Comparison of ENCODE assay signal across 8 mouse cellular contexts in the genomic region with DNA sequence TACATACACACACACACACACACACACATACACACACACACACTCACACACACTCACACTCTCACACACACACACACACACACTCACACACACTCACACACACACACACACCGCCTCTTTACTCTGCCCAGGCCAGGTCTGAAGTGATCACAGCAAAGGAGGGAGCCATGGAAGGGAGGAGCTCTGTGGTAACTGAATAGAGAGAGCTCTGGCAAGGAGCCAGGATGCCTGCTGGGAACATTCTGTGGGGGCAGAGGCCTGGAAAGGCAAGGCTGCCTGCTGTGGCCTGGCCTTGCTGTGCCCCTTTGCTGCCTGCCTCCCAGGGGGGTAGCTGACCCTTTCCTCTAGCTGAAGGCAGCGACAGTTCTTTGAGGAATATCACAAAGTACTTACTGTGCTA. TPM values are rescaled to one million over a fixed set of nuclear protein-coding genes. Genes with fewer than 3 reads are reported as not detected.
DNase-seq lines count a peak whose midpoint lies in the region; ATAC-seq and TF ChIP-seq lines count a peak whose summit lies in the region.

No protein-coding gene starts in this region.

- no peak for TF ChIP-seq CTCF in gastrocnemius, adult 2 months (IDR thresholded peaks at IDR 0.05)
- TF ChIP-seq CTCF in liver, postnatal 0 days (IDR thresholded peaks at IDR 0.05; ENCODE audit: low read depth): no peak
- TF ChIP-seq CTCF in olfactory bulb, adult 2 months (IDR thresholded peaks at IDR 0.05; ENCODE audit: insufficient read depth, low read depth, low read length): no peak

- ATAC-seq in embryonic facial prominence, embryonic 13.5 days (ENCODE audit: insufficient number of reproducible peaks, insufficient read depth, low FRiP score, low TSS enrichment, low read depth): peak; percentile 66; the same call in 1 of the 2 replicates
- ATAC-seq in liver, postnatal 0 days: peak; percentile 83

- no peak overlapping the region; the same call in 1 of the 2 replicates for H3K4me2 ChIP-seq in embryonic facial prominence, embryonic 13.5 days
- no peak overlapping the region for H3K4me2 ChIP-seq in liver, postnatal 0 days (ENCODE audit: low read depth, low read length)

- H3K4me3 ChIP-seq in gastrocnemius, adult 2 months: no peak overlapping the region
- H3K4me3 ChIP-seq in embryonic facial prominence, embryonic 13.5 days: no peak overlapping the region
- no peak overlapping the region for H3K4me3 ChIP-seq in liver, postnatal 0 days (ENCODE audit: low read depth, low read length)
- H3K4me3 ChIP-seq in olfactory bulb, adult 2 months (ENCODE audit: insufficient read depth, low read depth, low read length): no peak overlapping the region

- TF ChIP-seq EP300 in liver, postnatal 0 days (IDR thresholded peaks at IDR 0.05; ENCODE audit: low read depth): no peak

- H3K9me3 ChIP-seq in embryonic facial prominence, embryonic 13.5 days: no peaks in the 10 kb centered on the region
- no peaks in the 10 kb centered on the region for H3K9me3 ChIP-seq in liver, postnatal 0 days (ENCODE audit: low read length)

- peaks cover 15% of the 10 kb centered on the region for H3K4me1 ChIP-seq in embryonic facial prominence, embryonic 13.5 days
- peaks cover 4% of the 10 kb centered on the region; the same call in 1 of the 2 replicates for H3K4me1 ChIP-seq in liver, postnatal 0 days (ENCODE audit: insufficient read depth)
- H3K4me1 ChIP-seq in olfactory bulb, adult 2 months (ENCODE audit: control insufficient read depth, insufficient read depth, low read length): peaks cover 19% of the 10 kb centered on the region

- intact Hi-C loops in gastrocnemius, adult 2 months (cut with DNase I): no loop called here
- intact Hi-C loops in heart, postnatal 10 days (cut with DNase I): no loop called here

- 32% methylated on average over 2 of the region's 2 CpGs for WGBS in embryonic facial prominence, embryonic 13.5 days
- WGBS in liver, postnatal 0 days (ENCODE audit: insufficient replicate concordance): 18% methylated on average over 2 of the region's 2 CpGs
- WGBS in olfactory bulb, adult 2 months: 21% methylated on average over 2 of the region's 2 CpGs

- TF ChIP-seq POLR2A in olfactory bulb, adult 2 months (IDR thresholded peaks at IDR 0.05; ENCODE audit: insufficient read depth, low read depth, low read length): no peak

- peak; percentile 66 for DNase-seq in gastrocnemius, adult 2 months
- DNase-seq in gastrocnemius, adult 8-10 months (ENCODE audit: low spot score in 2 of 2): no peak
- DNase-seq in heart, postnatal 10 days: peak; percentile 80 to 82
- peak; percentile 88 to 93 for DNase-seq in kidney, postnatal 4 days
- peak; percentile 76 for DNase-seq in liver, postnatal 0 days
- DNase-seq in T-cell, adult 2 months (ENCODE audit: low spot score): no peak

- no peaks in the 10 kb centered on the region for H3K36me3 ChIP-seq in embryonic facial prominence, embryonic 13.5 days
- no peaks in the 10 kb centered on the region for H3K36me3 ChIP-seq in liver, postnatal 0 days (replicated peaks; ENCODE audit: insufficient read depth, low read length)

- H3K27ac ChIP-seq in gastrocnemius, adult 2 months: peak overlapping the region; percentile 16; the same call in 1 of the 2 replicates
- peak overlapping the region; percentile 40 for H3K27ac ChIP-seq in embryonic facial prominence, embryonic 13.5 days
- H3K27ac ChIP-seq in liver, postnatal 0 days (ENCODE audit: low read depth): no peak overlapping the region
- H3K27ac ChIP-seq in olfactory bulb, adult 2 months (ENCODE audit: insufficient read depth, low read depth, low read length): 0 out of 2 replicates have a peak overlapping the region, but pooled peaks have one; percentile 29

- H3K9ac ChIP-seq in embryonic facial prominence, embryonic 13.5 days: no peak overlapping the region
- H3K9ac ChIP-seq in liver, postnatal 0 days (replicated peaks): no peak overlapping the region

- no peaks in the 10 kb centered on the region for H3K27me3 ChIP-seq in embryonic facial prominence, embryonic 13.5 days
- H3K27me3 ChIP-seq in liver, postnatal 0 days (ENCODE audit: insufficient read depth, low read length): no peaks in the 10 kb centered on the region

RNA-seq across cellular contexts. Expression of a gene that starts 1.8 kb away (rescaled TPM):
- under 1 TPM in 1 of 2 experiments, not detected in 1; 0.03 TPM for total RNA-seq in gastrocnemius, adult 2 months (2021)
- under 1 TPM in 1 of 4 experiments, not detected in 3; 0.05 TPM for total RNA-seq in gastrocnemius, adult 8-10 months (2022)
- 0.15 and 0.21 TPM in 2 replicates for polyA plus RNA-seq in embryonic facial prominence, embryonic 13.5 days (2015; fragmentation: Nextera tagmentation; extraction: Ambion mirVana)
- under 1 TPM; 0.02 to 0.05 TPM for total RNA-seq in heart, postnatal 10 days (2021)
- polyA plus RNA-seq in liver, postnatal 0 days (2015; fragmentation: Nextera tagmentation; extraction: Ambion mirVana): 0.04 TPM in 1 of 2 replicates, not detected in the other
- polyA plus RNA-seq in olfactory bulb, adult 2 months (2012; ENCODE audit: insufficient read depth, insufficient read length, low replicate concordance, missing spikeins): not detected in 2 replicates

RNA-seq across cellular contexts. Expression of a gene that starts 12.3 kb away (rescaled TPM):
- total RNA-seq in gastrocnemius, adult 2 months (2021): 10 to 100 TPM; 43.2 to 48.6 TPM
- 10 to 100 TPM; 48.4 to 53.5 (median 51.7) TPM for total RNA-seq in gastrocnemius, adult 8-10 months (2022)
- 4.7 and 5.3 TPM in 2 replicates for polyA plus RNA-seq in embryonic facial prominence, embryonic 13.5 days (2015; fragmentation: Nextera tagmentation; extraction: Ambion mirVana)
- total RNA-seq in heart, postnatal 10 days (2021): 10 to 100 TPM; 19.9 to 20.2 TPM
- 0.89 and 0.92 TPM in 2 replicates for polyA plus RNA-seq in liver, postnatal 0 days (2015; fragmentation: Nextera tagmentation; extraction: Ambion mirVana)
- not detected in 2 replicates for polyA plus RNA-seq in olfactory bulb, adult 2 months (2012; ENCODE audit: insufficient read depth, insufficient read length, low replicate concordance, missing spikeins)

RNA-seq across cellular contexts. Expression of a gene that starts 34.5 kb away (rescaled TPM):
- 10 to 100 TPM; 34.1 to 50.7 TPM for total RNA-seq in gastrocnemius, adult 2 months (2021)
- 10 to 100 TPM; 31.8 to 39.5 (median 36.0) TPM for total RNA-seq in gastrocnemius, adult 8-10 months (2022)
- polyA plus RNA-seq in embryonic facial prominence, embryonic 13.5 days (2015; fragmentation: Nextera tagmentation; extraction: Ambion mirVana): 46.6 and 50.1 TPM in 2 replicates
- 10 to 100 TPM; 44.1 to 51.8 TPM for total RNA-seq in heart, postnatal 10 days (2021)
- 18.3 and 19.8 TPM in 2 replicates for polyA plus RNA-seq in liver, postnatal 0 days (2015; fragmentation: Nextera tagmentation; extraction: Ambion mirVana)
- polyA plus RNA-seq in olfactory bulb, adult 2 months (2012; ENCODE audit: insufficient read depth, insufficient read length, low replicate concordance, missing spikeins): not detected in 2 replicates

Comparison
In these comparisons a context has a peak if more than half of its experiments do, and no peak if none do; other contexts are left out.
1. DNase-seq: peak in gastrocnemius, adult 2 months (single experiment), heart, postnatal 10 days (2 of 2), kidney, postnatal 4 days (2 of 2) and liver, postnatal 0 days (single experiment); none in gastrocnemius, adult 8-10 months (0 of 2) and T-cell, adult 2 months (single experiment).